Mouse (Mus musculus) layer of hippocampus, postnatal 25 days (tissue): Measurements from ENCODE around the gene Rgs11. TPM values are rescaled to one million over a fixed set of nuclear protein-coding genes. Genes with fewer than 3 reads are reported as not detected.
"Not testable (repeated sequence)": the region's sequence is repeated elsewhere in the genome, so short reads cannot be mapped to it uniquely, and the experiment has no call there.

Experiments
- DNase-seq, 2 experiments: peaks; one replicate each; pipeline ENCODE4 v3.0.0; 2022; ENCODE audit warnings: mixed read lengths in 2 of 2, low spot score in 1 of 2; ENCODE audit errors: extremely low spot score in 1 of 2
- total RNA-seq, 2 experiments: library from RNA; stranded (reverse); gene quantifications; 2 replicates each; pipeline ENCODE4 v1.2.3; 2021

The Rgs11 gene
- total RNA-seq: 10 to 100 TPM; 36.8 to 52.1 TPM

GRCm38 (mm10) chr17:26202737-26203136 lies at the start of gene Rgs11:
Gene Rgs11 (plus strand): TSS chr17:26202951.
- peak; percentile 35 to 40 for DNase-seq

GRCm38 (mm10) chr17:26162736-26163135 lies 40.0 kb upstream of the Rgs11 start:
- DNase-seq: no peak

- no peak for DNase-seq
Measured at GRCm38 (mm10) chr17:26168039-26168438, 34.7 kb upstream of the Rgs11 start.

GRCm38 (mm10) chr17:26175248-26175647 lies 27.5 kb upstream of the Rgs11 start:
- DNase-seq: not testable (repeated sequence)

GRCm38 (mm10) chr17:26178611-26179010 lies 24.1 kb upstream of the Rgs11 start:
- DNase-seq: no peak

- no peak for DNase-seq
Measured at GRCm38 (mm10) chr17:26181179-26181578, 21.6 kb upstream of the Rgs11 start.

- no peak for DNase-seq
Measured at GRCm38 (mm10) chr17:26187592-26187991, 15.2 kb upstream of the Rgs11 start.

GRCm38 (mm10) chr17:26188091-26188805 lies 14.5 kb upstream of the Rgs11 start:
- DNase-seq: no peak

GRCm38 (mm10) chr17:26191486-26191885 lies 11.3 kb upstream of the Rgs11 start:
- DNase-seq: not testable (repeated sequence)

- no peak for DNase-seq
Measured at GRCm38 (mm10) chr17:26192481-26193190, 10.1 kb upstream of the Rgs11 start.

- DNase-seq: no peak
Measured at GRCm38 (mm10) chr17:26198892-26199291, 3.9 kb upstream of the Rgs11 start, which contains the start of gene Pdia2. Gene Pdia2 (minus strand): TSS chr17:26199087.

- DNase-seq: no peak
Measured at GRCm38 (mm10) chr17:26200831-26201705, 1.7 kb upstream of the Rgs11 start.

- DNase-seq: no peak
Measured at GRCm38 (mm10) chr17:26201998-26202397, 753 bp upstream of the Rgs11 start.

GRCm38 (mm10) chr17:26203321-26203811 lies 615 bp downstream of the Rgs11 start:
- peak; percentile 32 to 57 for DNase-seq

- DNase-seq: no peak
Measured at GRCm38 (mm10) chr17:26204766-26205165, 2.0 kb downstream of the Rgs11 start.

- no peak for DNase-seq
Measured at GRCm38 (mm10) chr17:26206392-26206791, 3.6 kb downstream of the Rgs11 start.

- DNase-seq: no peak
Measured at GRCm38 (mm10) chr17:26207686-26208085, 4.9 kb downstream of the Rgs11 start, which contains the start of gene Arhgdig. Gene Arhgdig (minus strand): TSS chr17:26207786.

- DNase-seq: no peak
Measured at GRCm38 (mm10) chr17:26212241-26212640, 9.5 kb downstream of the Rgs11 start.

- no peak for DNase-seq
Measured at GRCm38 (mm10) chr17:26212681-26213080, 9.9 kb downstream of the Rgs11 start.

GRCm38 (mm10) chr17:26221508-26221907 lies 18.8 kb downstream of the Rgs11 start:
- no peak for DNase-seq

- DNase-seq: no peak
Measured at GRCm38 (mm10) chr17:26225150-26225549, 22.4 kb downstream of the Rgs11 start.
